Mouse (Mus musculus) testis, adult 2 months (tissue): ENCODE data around the gene Cdh6. TPM values are rescaled to one million over a fixed set of nuclear protein-coding genes. Genes with fewer than 3 reads are reported as not detected.

ENCODE experiments used
- H3K27ac ChIP-seq: fragments of 200-500 bp; 2 replicates; pipeline ENCODE4 v1.5.1; 2012; ENCODE audit warnings: low read depth, low read length; ENCODE audit not compliant: control insufficient read depth, insufficient read depth
- H3K27me3 ChIP-seq: fragments of 200-500 bp; 2 replicates; pipeline ENCODE4 v1.6.1; 2012; ENCODE audit warnings: mild to moderate bottlenecking, low read length, moderate library complexity; ENCODE audit not compliant: control insufficient read depth, insufficient read depth
- H3K36me3 ChIP-seq: fragments of 200-500 bp; 2 replicates; pipeline ENCODE4 v1.6.1; 2012; ENCODE audit warnings: mild to moderate bottlenecking, low read length; ENCODE audit not compliant: control insufficient read depth, insufficient read depth
- H3K4me1 ChIP-seq: fragments of 200-500 bp; 2 replicates; pipeline ENCODE4 v1.6.1; 2012; ENCODE audit warnings: low read length; ENCODE audit not compliant: control insufficient read depth, insufficient read depth
- H3K4me3 ChIP-seq: fragments of 200-500 bp; 2 replicates; pipeline ENCODE4 v1.5.1; 2012; ENCODE audit warnings: low read depth, mild to moderate bottlenecking, low read length, moderate library complexity, mixed read lengths; ENCODE audit not compliant: control insufficient read depth
- CTCF ChIP-seq: fragments of 200-500 bp; IDR thresholded peaks from 2 replicates; pipeline ENCODE4 v1.5.1; 2012; ENCODE audit warnings: low read depth, mild to moderate bottlenecking, inconsistent platforms, low read length, moderate library complexity; ENCODE audit not compliant: control insufficient read depth, insufficient read depth, insufficient replicate concordance
- POLR2A ChIP-seq: fragments of 200-500 bp; IDR thresholded peaks from 2 replicates; pipeline ENCODE4 v1.6.1; 2012; ENCODE audit warnings: low read depth, mild to moderate bottlenecking, inconsistent platforms, low read length, moderate library complexity; ENCODE audit not compliant: control insufficient read depth
- polyA plus RNA-seq: library from polyadenylated mRNA; depleted of rRNA; stranded (reverse); fragments of >200 nt; gene quantifications from 2 replicates; pipeline ENCODE4 v1.2.3, GENCODE M21; 2012

Cdh6 gene
- polyA plus RNA-seq, 1 experiment, result 0.06 TPM

GRCm38 (mm10) chr15:13001549-13001948, 171.9 kb downstream of the Cdh6 start:
- Histone ChIP-seq H3K4me3 (no peak overlapping the region), H3K36me3 (no peaks in the 10 kb centered on the region), H3K27ac (no peak overlapping the region), H3K4me1 (peaks cover 2% of the 10 kb centered on the region), H3K27me3 (no peaks in the 10 kb centered on the region)
- no peak for TF ChIP-seq POLR2A

GRCm38 (mm10) chr15:12994563-12995359, 178.7 kb downstream of the Cdh6 start:
- no peak overlapping the region for H3K4me3 ChIP-seq

More at GRCm38 (mm10) chr15:12994563-12995359, 178.7 kb downstream of the Cdh6 start:
- no peaks in the 10 kb centered on the region for H3K36me3 ChIP-seq
- H3K4me1 ChIP-seq, result no peaks in the 10 kb centered on the region
- no peak overlapping the region for H3K27ac ChIP-seq
- no peak for TF ChIP-seq CTCF
- TF ChIP-seq POLR2A, result no peak
- no peaks in the 10 kb centered on the region for H3K27me3 ChIP-seq
